Mouse (Mus musculus) left cerebral cortex, postnatal 10 days (tissue): ENCODE data around the gene Gnrhr. TPM values are rescaled to one million over a fixed set of nuclear protein-coding genes. Genes with fewer than 3 reads are reported as not detected.
A peak's percentile ranks its signal among the peaks of the same experiment; 100 is the strongest.

Source experiments
- DNase-seq, 2 experiments: peaks; one replicate each; pipeline ENCODE4 v3.0.0; 2021 to 2022; ENCODE audit warnings: low spot score in 2 of 2, mixed read lengths in 1 of 2; ENCODE audit errors: extremely low spot score in 1 of 2
- intact Hi-C: fragments of 180-260 bp; cut with DNase I; formaldehyde crosslinking; loops from one replicate; pipeline ENCODE4 v1.15.1; 2025
- total RNA-seq, 2 experiments: library from RNA; stranded (reverse); gene quantifications; 2 replicates each; pipeline ENCODE4 v1.2.3; 2021

The Gnrhr gene
- total RNA-seq: under 1 TPM in 1 of 2 experiments, not detected in 1; 0.24 TPM

DNA sequence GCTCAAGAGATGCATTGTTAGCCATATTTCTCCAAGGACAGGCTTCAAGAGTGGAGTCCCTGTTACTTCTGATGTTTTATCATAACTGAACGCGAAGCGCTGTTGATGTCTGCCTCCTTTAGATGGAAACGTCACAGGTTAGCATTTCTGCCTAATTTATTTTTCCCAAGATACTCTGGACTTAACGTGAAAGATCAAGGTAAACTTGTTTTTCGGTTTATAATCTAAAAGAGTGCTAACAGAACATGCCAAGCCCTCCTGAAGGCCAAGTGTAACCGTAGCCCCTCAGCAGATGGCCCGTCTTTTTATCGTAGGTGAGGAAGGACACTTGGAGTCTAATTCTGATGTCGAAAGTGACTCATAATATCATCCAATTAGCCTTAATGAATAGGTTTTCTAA, at the start of gene Gnrhr:
Gnrhr (minus strand) TSS at position 101 of the 400 bp plus-strand sequence.
- no peak for DNase-seq
- intact Hi-C loops: loop anchor here (10.0 kb wide), 2 partner anchors 287 to 607 kb away; partner anchors contain the start of gene Ythdc1

DNA sequence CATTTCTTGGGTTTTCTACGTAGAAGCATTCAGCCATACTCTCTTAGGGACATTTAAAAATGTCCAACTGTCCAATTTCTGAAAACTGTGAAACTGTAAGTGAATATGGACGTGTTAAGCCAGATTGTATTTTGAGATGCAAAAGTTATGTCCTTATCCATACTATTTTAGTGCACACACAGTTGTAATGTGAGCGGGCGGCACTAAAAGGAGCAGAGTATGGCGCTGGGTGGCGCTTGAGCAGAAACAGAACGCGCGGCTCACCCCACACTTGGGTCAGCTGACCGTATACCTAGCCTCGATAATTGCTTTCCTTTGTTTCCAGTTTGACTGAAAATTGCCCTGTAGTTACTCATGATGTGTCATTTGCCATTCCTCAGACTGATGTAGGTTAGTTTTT, 48.9 kb upstream of the Gnrhr start:
- intact Hi-C loops: no loop called here
- DNase-seq: no peak

DNA sequence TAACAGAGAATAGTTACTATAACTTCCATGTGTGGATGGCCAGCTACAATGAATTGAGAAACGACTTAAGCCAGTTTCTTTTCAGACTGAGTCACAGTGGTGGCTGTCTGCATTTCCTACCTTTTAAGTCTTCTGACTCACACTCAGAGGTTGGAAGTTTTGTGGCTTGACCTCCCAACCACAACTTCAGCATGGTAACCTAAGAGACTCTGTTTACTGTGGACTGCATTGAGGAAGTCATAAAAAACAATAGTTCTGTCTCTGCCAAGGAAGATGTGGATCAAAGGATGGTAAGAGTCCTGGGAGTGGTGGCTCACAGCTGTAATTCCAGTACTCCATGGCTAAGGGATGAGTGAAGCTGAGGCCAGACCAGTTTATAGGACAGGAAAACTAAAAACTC, 47.2 kb upstream of the Gnrhr start:
- DNase-seq: no peak
- intact Hi-C loops: no loop called here

DNA sequence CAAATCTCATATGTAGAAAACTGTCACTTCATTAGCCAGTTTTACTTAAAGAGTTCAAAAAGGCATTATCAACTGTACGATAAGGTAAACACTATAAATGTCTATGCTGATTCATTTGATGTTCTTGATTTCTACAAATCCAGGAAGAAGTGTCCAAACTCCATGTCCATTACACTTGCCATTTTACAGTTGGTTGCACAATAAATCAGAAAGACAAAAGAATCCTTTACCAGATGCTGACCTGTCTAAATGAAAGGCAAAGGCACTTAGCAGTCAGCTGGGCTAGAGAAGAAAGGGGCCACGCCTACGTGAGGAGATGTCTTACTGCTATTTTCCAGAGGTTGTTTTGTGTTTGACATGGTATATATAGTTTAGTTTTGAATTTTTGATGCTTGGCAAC, 46.6 kb upstream of the Gnrhr start:
- intact Hi-C loops: no loop called here
- DNase-seq: no peak

DNA sequence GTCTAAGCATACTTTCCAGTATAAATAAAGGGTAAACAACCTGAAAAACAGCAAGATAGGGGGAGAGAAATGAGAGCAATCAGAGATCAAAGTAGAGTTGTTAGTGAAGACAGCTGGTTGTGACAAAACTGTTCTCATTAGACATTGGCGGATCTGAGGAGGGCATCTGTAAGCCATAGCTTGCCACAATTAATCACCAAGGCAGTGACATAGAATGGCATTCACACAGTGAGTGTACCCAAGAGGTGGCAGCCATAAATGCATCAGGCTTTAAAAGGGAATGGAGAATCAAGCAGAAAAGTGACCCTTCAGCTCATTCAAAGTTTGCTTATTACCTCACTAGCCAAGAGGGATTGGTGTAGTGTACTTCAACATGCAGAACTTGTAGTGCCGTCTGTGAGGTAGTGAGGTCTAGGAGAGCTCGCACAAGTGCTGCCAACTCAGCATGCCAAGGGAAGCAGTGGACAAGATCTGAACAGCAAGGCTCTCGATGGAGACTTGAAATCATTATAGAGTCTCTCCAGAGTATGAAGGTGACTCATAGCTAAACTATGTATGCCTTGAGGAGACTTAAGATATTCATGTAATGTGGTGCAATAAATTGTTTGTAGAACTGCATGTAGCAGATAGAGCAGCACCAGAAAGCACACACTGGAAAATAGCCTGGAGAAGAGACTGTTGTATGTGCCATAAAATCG, 29.6 kb upstream of the Gnrhr start:
- no peak for DNase-seq
- intact Hi-C loops: no loop called here

DNA sequence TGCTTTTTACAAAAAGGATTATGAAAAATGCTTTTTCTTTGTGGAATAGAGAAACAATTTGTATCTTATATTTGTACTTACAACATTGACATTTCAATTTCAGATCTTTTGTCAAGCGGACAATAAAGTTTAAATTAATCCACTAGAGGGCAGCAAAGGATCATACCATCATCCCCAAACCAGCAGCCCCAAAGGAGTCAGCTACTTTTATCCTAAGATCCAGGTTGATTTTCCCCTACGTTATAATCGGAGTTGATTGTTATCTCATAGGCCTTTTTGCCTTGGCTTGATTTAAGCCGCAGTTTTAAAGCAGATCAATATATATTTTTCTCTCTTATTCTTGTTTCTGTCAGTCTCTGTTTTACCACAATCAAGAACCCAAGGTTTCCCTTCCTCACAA, 6.3 kb downstream of the Gnrhr start:
- intact Hi-C loops: loop anchor here (5.0 to 10.0 kb wide), 4 partner anchors 221 to 613 kb away; partner anchors contain the start of gene Ythdc1
- DNase-seq: peak in 1 of 2 experiments; percentile 53

DNA sequence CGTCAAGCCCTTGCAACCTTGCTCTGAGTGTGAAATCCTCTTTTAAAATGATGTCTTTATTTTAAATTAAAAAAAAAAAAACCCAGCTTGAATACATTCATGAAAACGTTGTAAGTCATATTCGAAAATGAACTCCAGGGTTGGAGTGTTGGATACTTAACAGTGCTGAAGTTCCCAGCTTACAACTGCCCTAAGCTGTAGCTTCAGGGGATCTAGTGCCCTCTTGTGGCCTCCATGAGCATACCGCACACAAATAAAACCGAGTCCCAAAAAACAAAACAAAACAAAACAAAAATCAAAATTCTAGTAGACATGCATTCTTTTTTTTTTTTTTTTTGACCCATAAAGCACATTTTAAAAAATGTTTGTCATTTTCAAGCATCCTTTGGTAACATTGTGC, 6.9 kb downstream of the Gnrhr start:
- no peak for DNase-seq
- intact Hi-C loops: loop anchor here (5.0 to 10.0 kb wide), 4 partner anchors 222 to 614 kb away; partner anchors contain the start of gene Ythdc1

DNA sequence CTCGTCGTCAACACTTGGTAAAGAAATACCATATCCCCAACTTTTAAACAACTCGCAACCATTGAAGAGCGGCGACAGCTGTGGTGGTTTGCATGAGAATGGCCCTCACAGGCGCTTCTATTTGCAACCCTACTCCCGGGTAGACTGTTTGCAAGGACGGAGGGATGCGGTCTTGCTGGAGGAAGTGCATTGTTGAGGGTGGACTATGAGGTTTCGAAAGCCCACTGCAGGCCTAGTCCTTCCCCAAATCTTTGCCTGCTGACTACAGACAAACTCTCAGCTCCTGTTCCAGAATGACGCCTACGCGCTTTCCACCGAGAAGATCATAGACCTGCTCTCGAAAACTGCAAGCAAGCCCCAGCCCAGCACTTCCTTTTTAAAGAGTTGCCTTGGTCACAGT, 7.4 kb downstream of the Gnrhr start:
- no peak for DNase-seq
- intact Hi-C loops: loop anchor here (5.0 to 10.0 kb wide), 4 partner anchors 222 to 615 kb away; partner anchors contain the start of gene Ythdc1

DNA sequence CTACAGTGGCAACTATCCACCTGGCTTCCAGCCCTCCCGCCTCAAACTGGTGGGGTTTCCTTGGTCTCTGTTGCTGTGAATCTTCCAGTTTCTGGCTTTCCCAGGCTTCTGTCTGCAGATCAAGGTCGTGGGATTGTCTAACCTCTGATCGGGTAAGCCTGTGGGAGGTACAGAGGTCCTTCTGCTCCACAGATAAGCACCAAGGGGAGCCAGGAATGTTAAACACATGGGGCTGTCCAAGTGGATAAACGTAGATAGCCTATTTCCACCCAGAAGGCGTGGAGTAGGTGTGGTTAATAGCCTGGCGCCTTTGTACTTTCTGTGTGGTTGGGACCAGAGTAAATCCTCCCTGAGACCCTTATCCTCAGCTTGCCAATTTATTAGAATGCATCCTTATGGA, 10.3 kb downstream of the Gnrhr start:
- DNase-seq: no peak
- intact Hi-C loops: no loop called here

DNA sequence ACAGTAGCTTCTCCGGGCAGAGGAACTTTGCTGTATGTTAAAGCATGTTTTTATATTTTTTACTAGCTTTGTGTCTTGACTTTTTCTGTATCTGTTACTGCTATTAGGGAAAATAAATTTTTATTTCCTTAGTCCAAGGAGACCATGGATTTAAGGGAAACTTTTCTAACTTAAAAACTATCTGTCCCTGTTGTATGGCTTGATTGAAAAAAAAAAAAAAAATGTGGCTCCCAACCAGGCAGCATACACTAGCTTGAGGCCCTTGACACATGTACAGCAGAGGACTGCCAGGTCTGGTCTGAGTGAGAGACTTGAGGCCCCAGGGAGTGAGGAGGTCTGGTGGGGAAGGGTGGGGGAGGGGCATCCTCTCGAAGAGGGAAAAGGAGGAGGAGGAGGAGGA, 23.9 kb downstream of the Gnrhr start:
- intact Hi-C loops: no loop called here
- DNase-seq: no peak

DNA sequence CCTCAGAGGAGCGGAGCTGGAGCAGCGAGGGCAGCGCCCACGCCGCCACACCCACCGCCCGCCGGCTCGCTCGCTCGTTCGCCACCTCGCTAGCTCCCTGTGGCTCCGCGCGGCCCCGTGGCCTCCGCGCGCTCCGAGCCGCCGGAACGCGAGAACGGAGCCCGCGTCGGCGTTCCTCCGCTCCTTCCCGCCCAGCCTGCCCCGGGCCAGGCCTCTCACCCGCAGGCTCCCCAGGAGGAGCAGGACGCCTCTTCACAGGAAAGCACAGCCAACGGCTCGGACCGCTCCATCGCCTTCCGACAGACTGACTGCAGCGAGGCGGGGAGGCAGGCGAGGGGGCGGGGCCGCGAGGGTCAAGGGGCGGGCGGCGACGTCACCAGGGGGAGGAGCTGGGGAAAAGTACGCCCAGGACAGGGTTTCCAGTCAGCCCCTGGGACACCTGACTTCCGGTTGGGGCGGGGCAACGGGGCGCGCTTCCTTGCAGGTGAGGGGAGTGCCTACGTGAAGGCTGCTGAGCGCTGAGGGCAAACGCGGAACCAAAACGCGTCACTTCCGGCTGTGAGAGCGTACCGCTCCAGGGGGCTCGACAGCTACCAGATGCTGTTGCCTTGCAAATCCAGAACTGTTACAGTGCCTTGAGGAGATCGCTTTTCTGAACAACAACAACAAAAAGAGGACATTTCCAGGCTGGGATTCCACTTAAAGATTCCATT, 25.1 kb downstream of the Gnrhr start, which contains the start of gene Uba6:
Uba6 (minus strand) TSS at position 355 of the 713 bp plus-strand sequence.
- intact Hi-C loops: no loop called here
- peak; percentile 97 to 99 for DNase-seq

DNA sequence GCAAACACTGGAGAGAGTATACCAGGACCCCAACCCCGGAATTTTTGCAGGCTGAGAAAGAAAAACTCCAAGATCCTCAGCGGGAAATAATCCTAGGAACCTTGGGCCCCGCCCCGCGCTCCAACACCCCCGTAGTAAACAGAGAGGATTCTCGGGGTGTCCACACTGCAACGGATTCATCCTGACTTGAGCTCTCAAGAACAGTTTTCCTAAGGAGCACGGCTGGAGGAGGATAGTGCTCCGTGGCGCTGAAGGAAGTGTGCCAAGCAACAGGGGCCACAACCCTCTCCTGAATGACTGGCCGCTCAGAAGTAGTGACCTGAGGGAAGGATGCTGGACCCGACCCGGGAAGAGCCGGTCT, 25.6 kb downstream of the Gnrhr start:
- intact Hi-C loops: no loop called here
- DNase-seq: peak in 1 of 2 experiments; percentile 33

Other genes with a start within 250 kb of the Gnrhr start
- 10 to 100 TPM; 25.4 to 27.6 TPM for gene Cenpc1, start 132.3 kb downstream of the Gnrhr start, total RNA-seq
- gene Stap1, start 126.2 kb downstream of the Gnrhr start, total RNA-seq: not detected
- 10 to 100 TPM; 16.4 to 16.7 TPM for gene Uba6, start 25.1 kb downstream of the Gnrhr start, total RNA-seq
- gene Tmprss11c, start 91.4 kb upstream of the Gnrhr start, total RNA-seq: not detected
- gene Tmprss11d, start 175.5 kb upstream of the Gnrhr start, total RNA-seq: not detected